Mouse (Mus musculus) ES-E14 (cell line): Measurements from ENCODE around the gene AB124611. TPM values are rescaled to one million over a fixed set of nuclear protein-coding genes. Genes with fewer than 3 reads are reported as not detected.
A peak's percentile ranks its signal among the peaks of the same experiment; 100 is the strongest.

Source experiments
- DNase-seq: peaks from one replicate; pipeline ENCODE4 v3.0.0-alpha.2; 2013; ENCODE audit warnings: low read depth, low spot score
- H3K27ac ChIP-seq: 2 replicates; pipeline ENCODE4 v1.5.1; 2012; ENCODE audit warnings: low read depth, mild to moderate bottlenecking, low read length, moderate library complexity, mixed read lengths; ENCODE audit not compliant: poor library complexity, insufficient read depth, severe bottlenecking
- H3K36me3 ChIP-seq: 2 replicates; pipeline ENCODE4 v1.6.1; 2012; ENCODE audit warnings: mild to moderate bottlenecking, low read length, moderate library complexity, mixed read lengths; ENCODE audit not compliant: control insufficient read depth, poor library complexity, insufficient read depth, severe bottlenecking
- H3K4me1 ChIP-seq, 2 experiments: fragments of 150-350 bp in 1 of 2; sonication (generic) in 1 of 2; 2 replicates each; pipeline ENCODE4 v1.6.1; 2012; ENCODE audit warnings: low read length in 2 of 2, mild to moderate bottlenecking in 1 of 2, mixed read lengths in 1 of 2; ENCODE audit not compliant: control insufficient read depth in 2 of 2, insufficient read depth in 2 of 2, poor library complexity in 1 of 2
- H3K4me3 ChIP-seq, 2 experiments: fragments of 150-350 bp in 1 of 2; sonication (generic) in 1 of 2; 2 replicates each; pipeline ENCODE4 v1.5.1; 2012; ENCODE audit warnings: low read length in 2 of 2, low read depth in 1 of 2, mild to moderate bottlenecking in 1 of 2, mixed read lengths in 1 of 2; ENCODE audit not compliant: insufficient read depth in 1 of 2, poor library complexity in 1 of 2, severe bottlenecking in 1 of 2
- H3K9ac ChIP-seq: 2 replicates; pipeline ENCODE4 v1.6.1; 2012; ENCODE audit warnings: low read depth, mild to moderate bottlenecking, low read length, mixed read lengths; ENCODE audit not compliant: poor library complexity, insufficient read depth, severe bottlenecking
- H3K9me3 ChIP-seq: fragments of 150-350 bp; sonication (generic); 2 replicates; pipeline ENCODE4 v1.6.1; 2012; ENCODE audit warnings: low read depth, mild to moderate bottlenecking, low read length; ENCODE audit not compliant: control insufficient read depth, insufficient read depth
- CHD2 ChIP-seq: IDR thresholded peaks from 2 replicates; pipeline ENCODE4 v1.6.1; 2014; ENCODE audit warnings: mild to moderate bottlenecking, low read depth, low read length, inconsistent platforms
- HCFC1 ChIP-seq: IDR thresholded peaks from 2 replicates; pipeline ENCODE4 v1.6.1; 2012; ENCODE audit warnings: low read length, inconsistent platforms, borderline replicate concordance; ENCODE audit not compliant: insufficient read depth
- MAFK ChIP-seq: IDR thresholded peaks from 2 replicates; pipeline ENCODE4 v1.6.1; 2014; ENCODE audit warnings: mild to moderate bottlenecking, low read depth, low read length, inconsistent platforms; ENCODE audit not compliant: insufficient read depth
- ZC3H11A ChIP-seq: IDR thresholded peaks from 2 replicates; pipeline ENCODE4 v1.6.1; 2012; ENCODE audit warnings: low read depth, mild to moderate bottlenecking, inconsistent platforms, low read length, borderline replicate concordance
- ZNF384 ChIP-seq: IDR thresholded peaks from 2 replicates; pipeline ENCODE4 v1.6.1; 2012; ENCODE audit warnings: low read depth, low read length, inconsistent platforms
- in situ Hi-C, 2 experiments: fragments of 600-800 bp; cut with MboI; formaldehyde crosslinking; loops; one replicate each; pipeline ENCODE4 v1.15.1; 2025; ENCODE audit warnings: low sequenced_read_pairs in 2 of 2, inconsistent platforms in 1 of 2; ENCODE audit not compliant: unreplicated experiment in 2 of 2
- total RNA-seq: library from RNA; depleted of rRNA; stranded (reverse); fragments of 300-350 nt; gene quantifications from 2 replicates; pipeline ENCODE4 v1.2.3, GENCODE M21; 2012

AB124611 gene
- total RNA-seq, 1 experiment = not detected

GRCm38 (mm10) chr9:21493907-21494306 lies 32.1 kb upstream of the AB124611 start:
- H3K27ac ChIP-seq = no peak overlapping the region
- H3K4me1 ChIP-seq = peaks cover 0 to 23% of the 10 kb centered on the region in 2 experiments; a peak in 2 of 4 replicates
- in situ Hi-C loops = no loop called here
- DNase-seq = no peak
- no peak overlapping the region for H3K9ac ChIP-seq
- peaks cover 19% of the 10 kb centered on the region for H3K36me3 ChIP-seq
- no peak for TF ChIP-seq CHD2
- TF ChIP-seq ZC3H11A = no peak
- TF ChIP-seq MAFK = no peak
- no peak for TF ChIP-seq ZNF384
- no peak for TF ChIP-seq HCFC1
- H3K4me3 ChIP-seq = no peak overlapping the region
- H3K9me3 ChIP-seq = no peaks in the 10 kb centered on the region

DNA sequence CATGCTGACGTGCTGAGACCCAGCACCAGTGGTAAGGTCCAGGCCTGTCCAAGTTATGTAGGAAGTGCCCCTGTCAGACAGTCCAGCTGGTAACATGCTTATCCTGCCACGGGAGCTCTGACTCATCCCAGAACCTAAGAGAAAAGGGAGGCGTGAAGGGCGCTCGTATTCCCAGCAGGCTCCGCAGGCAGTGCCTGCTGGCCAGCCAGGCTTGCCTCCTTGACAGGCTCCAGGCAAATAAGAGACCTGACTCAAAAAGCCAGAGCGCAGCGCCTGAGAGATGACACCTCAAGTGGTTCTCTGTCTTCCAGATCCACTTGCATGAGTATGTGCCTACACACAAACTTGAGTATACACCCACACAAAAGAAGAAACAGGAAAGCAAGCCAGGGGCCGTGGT lies 31.2 kb upstream of the AB124611 start:
- H3K4me3 ChIP-seq = no peak overlapping the region
- H3K9ac ChIP-seq = no peak overlapping the region
- no peaks in the 10 kb centered on the region for H3K9me3 ChIP-seq
- peaks cover 25% of the 10 kb centered on the region for H3K36me3 ChIP-seq
- no peak for DNase-seq
- H3K27ac ChIP-seq = no peak overlapping the region
- in situ Hi-C loops = no loop called here
- TF ChIP-seq ZNF384 = no peak
- no peak for TF ChIP-seq HCFC1
- TF ChIP-seq MAFK = no peak
- TF ChIP-seq ZC3H11A = no peak
- H3K4me1 ChIP-seq = peaks cover 0 to 23% of the 10 kb centered on the region in 2 experiments; a peak in 2 of 4 replicates

DNA sequence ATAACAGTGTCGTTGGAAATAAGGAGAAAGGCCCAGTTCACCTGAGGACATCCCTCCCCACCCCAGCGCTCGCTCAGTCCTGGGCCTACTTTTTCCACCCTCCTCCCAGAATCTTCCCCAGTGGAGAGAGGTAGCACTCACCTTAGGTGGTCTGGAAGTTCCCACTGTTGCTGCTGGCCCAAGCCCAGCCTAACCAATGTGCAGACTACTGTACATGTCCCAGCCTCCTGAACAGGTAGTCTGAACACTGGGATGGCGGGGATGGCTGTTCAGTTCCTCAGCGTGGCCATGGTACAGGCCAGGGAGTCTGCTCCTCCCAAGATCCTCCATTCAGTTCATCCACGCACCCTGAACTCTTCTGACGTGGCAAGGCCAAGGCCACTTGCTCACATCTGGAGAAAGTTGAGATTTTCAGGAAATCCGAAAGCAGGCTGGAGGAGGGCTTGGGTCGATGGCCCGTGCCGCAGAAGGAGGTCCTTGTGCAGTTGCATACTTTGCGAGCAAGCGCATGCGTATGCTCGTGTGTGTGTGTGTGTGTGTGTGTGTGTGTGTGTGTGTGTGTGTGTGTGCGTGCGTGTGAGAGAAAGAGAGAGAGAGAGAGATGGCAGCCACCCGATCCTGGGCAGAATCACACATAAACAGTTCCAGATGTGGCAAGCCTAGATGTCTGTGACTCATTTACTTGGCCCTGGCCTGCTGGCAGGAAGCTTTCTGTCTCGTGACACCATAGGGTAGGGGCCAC lies 29.5 kb upstream of the AB124611 start:
- Histone ChIP-seq H3K27ac (no peak overlapping the region), H3K9ac (peak overlapping the region; percentile 11), H3K4me1 (peaks cover 0 to 20% of the 10 kb centered on the region in 2 experiments; a peak in 2 of 4 replicates), H3K4me3 (peak overlapping the region; percentile 29 to 44), H3K36me3 (peaks cover 26% of the 10 kb centered on the region), H3K9me3 (no peaks in the 10 kb centered on the region)
- TF ChIP-seq ZNF384 = no peak
- TF ChIP-seq ZC3H11A = no peak
- no peak for TF ChIP-seq CHD2
- TF ChIP-seq HCFC1 = no peak
- TF ChIP-seq MAFK = no peak
- no peak for DNase-seq
- in situ Hi-C loops = no loop called here

GRCm38 (mm10) chr9:21497050-21497542 lies 28.9 kb upstream of the AB124611 start:
- DNase-seq = no peak
- H3K4me1 ChIP-seq = peaks cover 0 to 20% of the 10 kb centered on the region in 2 experiments; a peak in 2 of 4 replicates
- H3K9ac ChIP-seq = peak overlapping the region; percentile 11; the same call in 1 of the 2 replicates
- peaks cover 24% of the 10 kb centered on the region; the same call in 1 of the 2 replicates for H3K36me3 ChIP-seq
- in situ Hi-C loops = no loop called here
- TF ChIP-seq ZNF384 (no peak), MAFK (no peak), CHD2 (no peak), ZC3H11A (no peak), HCFC1 (no peak)
- H3K27ac ChIP-seq = no peak overlapping the region
- no peaks in the 10 kb centered on the region for H3K9me3 ChIP-seq
- peak overlapping the region; percentile 29 to 44 for H3K4me3 ChIP-seq

- no peaks in the 10 kb centered on the region for H3K9me3 ChIP-seq
- in situ Hi-C loops = no loop called here
- no peak for DNase-seq
- no peak overlapping the region for H3K27ac ChIP-seq
- peaks cover 0 to 17% of the 10 kb centered on the region in 2 experiments; a peak in 2 of 4 replicates for H3K4me1 ChIP-seq
- H3K9ac ChIP-seq = no peak overlapping the region
- no peak for TF ChIP-seq HCFC1
- TF ChIP-seq CHD2 = no peak
- no peak for TF ChIP-seq MAFK
- peaks cover 22% of the 10 kb centered on the region; the same call in 1 of the 2 replicates for H3K36me3 ChIP-seq
- H3K4me3 ChIP-seq = no peak overlapping the region
Observed at GRCm38 (mm10) chr9:21497664-21498063, 28.3 kb upstream of the AB124611 start.
